Mouse (Mus musculus): Measurements from ENCODE around the gene Hoxa11. TPM values are rescaled to one million over a fixed set of nuclear protein-coding genes. Genes with fewer than 3 reads are reported as not detected.

Hoxa11 gene
- polyA plus RNA-seq, 1 experiment = not detected

DNA sequence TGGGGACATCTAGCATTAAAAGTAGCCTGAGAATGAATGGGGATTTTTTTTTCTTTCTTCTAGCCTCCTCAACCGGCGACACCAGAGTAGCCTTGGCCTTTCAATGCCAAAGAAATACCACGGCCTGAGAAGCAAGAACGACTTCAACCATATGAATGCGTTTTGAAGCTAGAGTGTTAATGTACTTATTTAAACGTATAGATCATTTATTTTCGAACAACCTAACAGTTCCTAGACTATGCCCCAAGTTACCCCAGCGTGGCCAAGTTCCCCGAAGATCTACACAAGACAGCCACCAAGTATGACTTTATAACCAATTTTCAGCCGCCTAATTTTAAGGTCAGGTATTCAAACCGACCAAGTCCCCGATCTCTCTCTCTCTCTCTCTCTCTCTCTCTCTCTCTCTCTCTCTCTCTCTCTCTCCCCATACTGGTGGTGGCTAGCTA is 24.7 kb downstream of the Hoxa11 start:
- WGBS = 6% methylated on average over 12 of the region's 12 CpGs
- no peak overlapping the region for H3K27ac ChIP-seq (ENCODE audit: control insufficient read depth, insufficient read depth, low read length)
- peaks cover 11% of the 10 kb centered on the region for H3K4me1 ChIP-seq (replicated peaks; ENCODE audit: control insufficient read depth, insufficient read depth, low read length)
- TF ChIP-seq CTCF (IDR thresholded peaks at IDR 0.05; ENCODE audit: borderline replicate concordance, control insufficient read depth, extremely low read depth, insufficient read depth, low read length, poor library complexity) (no peak), POLR2A (IDR thresholded peaks at IDR 0.05; ENCODE audit: control insufficient read depth, extremely low read depth, insufficient read depth, low read length, poor library complexity) (no peak)
- H3K27me3 ChIP-seq (ENCODE audit: control insufficient read depth, insufficient read depth, low read length) = peaks cover 31% of the 10 kb centered on the region
- DNase-seq = no peak
- H3K36me3 ChIP-seq (ENCODE audit: control insufficient read depth, insufficient read depth, low read length) = no peaks in the 10 kb centered on the region
- peak overlapping the region; percentile 73 for H3K4me3 ChIP-seq (ENCODE audit: control insufficient read depth, insufficient read depth, low read length)

DNA sequence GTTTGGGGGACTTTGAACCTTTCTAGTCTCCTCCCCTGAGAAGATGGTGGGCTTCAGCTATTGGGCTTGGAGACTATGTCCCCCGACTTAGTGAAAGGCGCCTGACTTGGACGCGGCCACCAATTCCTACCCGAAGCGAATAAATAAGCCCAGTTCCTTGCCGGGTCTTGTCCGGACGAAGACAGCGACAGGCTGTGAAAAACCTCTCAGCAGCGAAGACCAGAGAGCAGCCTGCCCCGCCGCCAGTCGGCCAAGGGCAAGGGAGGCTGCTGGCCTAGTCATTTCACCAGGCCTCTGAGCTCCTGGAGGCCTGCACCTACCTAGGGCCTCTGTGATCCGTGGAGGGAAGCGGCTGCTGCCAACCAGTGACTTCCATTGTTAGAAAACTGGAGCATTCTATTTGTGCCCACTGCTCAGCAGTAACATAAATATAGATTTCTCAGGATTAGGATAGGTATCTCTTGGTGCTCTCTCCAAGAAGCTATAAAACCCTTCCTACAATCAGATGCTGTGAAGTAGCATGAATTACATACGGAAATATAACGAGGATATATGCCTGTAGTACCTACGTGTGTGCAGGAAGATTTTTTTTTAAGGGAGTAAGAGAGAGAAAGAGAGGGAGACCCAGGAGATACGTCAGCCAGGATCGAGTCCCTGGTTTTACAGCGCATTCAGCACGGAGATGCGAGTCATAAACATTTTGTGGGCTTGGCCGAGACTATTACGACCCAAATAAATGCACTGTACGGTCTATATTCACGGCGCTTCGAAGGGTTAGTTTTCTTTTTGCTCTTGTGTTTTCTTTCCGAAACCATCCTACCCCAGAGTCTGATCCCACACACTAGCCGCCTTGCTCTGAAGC is 25.4 kb downstream of the Hoxa11 start:
- TF ChIP-seq POLR2A (IDR thresholded peaks at IDR 0.05; ENCODE audit: control insufficient read depth, extremely low read depth, insufficient read depth, low read length, poor library complexity) (no peak), CTCF (IDR thresholded peaks at IDR 0.05; ENCODE audit: borderline replicate concordance, control insufficient read depth, extremely low read depth, insufficient read depth, low read length, poor library complexity) (no peak)
- H3K27me3 ChIP-seq (ENCODE audit: control insufficient read depth, insufficient read depth, low read length) = peaks cover 27% of the 10 kb centered on the region
- no peak for DNase-seq
- WGBS = 32% methylated on average over 32 of the region's 32 CpGs
- peaks cover 11% of the 10 kb centered on the region for H3K4me1 ChIP-seq (replicated peaks; ENCODE audit: control insufficient read depth, insufficient read depth, low read length)
- H3K36me3 ChIP-seq (ENCODE audit: control insufficient read depth, insufficient read depth, low read length) = no peaks in the 10 kb centered on the region
- no peak overlapping the region for H3K27ac ChIP-seq (ENCODE audit: control insufficient read depth, insufficient read depth, low read length)
- H3K4me3 ChIP-seq (ENCODE audit: control insufficient read depth, insufficient read depth, low read length) = no peak overlapping the region

DNA sequence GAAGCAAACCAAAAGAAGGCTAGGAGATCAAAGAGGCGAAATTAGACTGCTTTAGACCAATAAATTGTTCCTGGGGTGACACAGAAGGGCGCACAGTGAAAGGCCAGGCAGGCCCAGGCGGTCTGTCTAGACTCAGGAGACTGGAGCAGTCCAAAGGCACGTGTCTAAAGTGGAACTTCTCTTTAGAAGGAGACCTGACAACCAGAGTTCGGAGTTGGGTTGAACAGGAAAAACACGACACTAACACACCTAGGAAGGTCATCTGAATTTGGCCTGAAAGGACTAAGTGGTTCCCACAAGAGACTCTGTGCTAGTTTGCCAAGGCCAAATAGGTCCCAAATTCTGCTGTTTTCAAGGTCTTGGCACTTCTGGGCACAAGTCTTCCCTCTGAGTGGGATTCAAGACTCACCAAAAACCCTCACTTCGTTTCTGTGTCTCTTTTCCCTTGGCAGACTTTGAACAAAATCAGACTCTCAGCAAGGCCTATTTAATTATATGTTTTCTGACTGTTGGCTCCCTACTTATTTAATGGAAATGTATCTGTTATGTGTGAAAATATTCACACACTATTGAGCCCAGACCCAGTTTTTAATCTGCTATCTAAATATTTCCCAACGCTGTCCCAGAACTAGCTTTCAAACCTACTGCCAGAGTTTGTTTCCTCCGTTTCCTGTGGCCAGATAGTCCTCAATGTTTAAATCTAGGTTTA is 26.2 kb downstream of the Hoxa11 start:
- no peak overlapping the region for H3K27ac ChIP-seq (ENCODE audit: control insufficient read depth, insufficient read depth, low read length)
- 87% methylated on average over 9 of the region's 9 CpGs for WGBS
- H3K36me3 ChIP-seq (ENCODE audit: control insufficient read depth, insufficient read depth, low read length) = no peaks in the 10 kb centered on the region
- TF ChIP-seq CTCF (IDR thresholded peaks at IDR 0.05; ENCODE audit: borderline replicate concordance, control insufficient read depth, extremely low read depth, insufficient read depth, low read length, poor library complexity) (no peak), POLR2A (IDR thresholded peaks at IDR 0.05; ENCODE audit: control insufficient read depth, extremely low read depth, insufficient read depth, low read length, poor library complexity) (no peak)
- peaks cover 25% of the 10 kb centered on the region for H3K27me3 ChIP-seq (ENCODE audit: control insufficient read depth, insufficient read depth, low read length)
- H3K4me1 ChIP-seq (replicated peaks; ENCODE audit: control insufficient read depth, insufficient read depth, low read length) = peaks cover 11% of the 10 kb centered on the region
- no peak overlapping the region for H3K4me3 ChIP-seq (ENCODE audit: control insufficient read depth, insufficient read depth, low read length)
- no peak for DNase-seq

DNA sequence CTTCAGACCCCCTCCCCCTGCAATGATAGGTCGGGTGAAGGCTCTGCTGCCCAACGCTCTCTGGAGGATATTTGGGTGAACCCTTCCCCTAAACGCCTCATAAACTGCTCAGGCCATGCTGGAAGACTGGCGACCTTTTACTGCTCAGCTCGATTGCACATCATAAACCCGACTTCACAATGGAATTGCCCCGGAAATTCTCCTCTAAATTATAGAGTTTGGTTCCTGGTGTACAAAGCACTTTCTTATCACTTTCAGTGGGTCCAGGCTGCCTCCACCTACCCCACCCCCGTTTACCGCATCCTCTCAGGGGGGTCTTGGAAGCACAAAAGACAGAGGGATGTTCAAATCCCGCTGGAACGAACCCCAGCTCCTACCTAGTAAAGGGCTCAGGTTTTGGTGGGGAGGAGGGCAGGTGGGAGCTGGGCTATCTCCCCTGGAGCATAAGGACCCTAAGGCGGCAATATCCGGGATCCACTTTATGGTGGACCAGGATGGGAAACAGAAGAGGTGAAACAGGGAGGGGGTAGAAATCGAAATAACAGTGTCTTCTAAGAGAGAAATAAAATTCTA is 26.9 kb downstream of the Hoxa11 start:
- H3K4me1 ChIP-seq (replicated peaks; ENCODE audit: control insufficient read depth, insufficient read depth, low read length) = peaks cover 11% of the 10 kb centered on the region
- no peak for DNase-seq
- no peak overlapping the region for H3K4me3 ChIP-seq (ENCODE audit: control insufficient read depth, insufficient read depth, low read length)
- TF ChIP-seq POLR2A (IDR thresholded peaks at IDR 0.05; ENCODE audit: control insufficient read depth, extremely low read depth, insufficient read depth, low read length, poor library complexity) (no peak), CTCF (IDR thresholded peaks at IDR 0.05; ENCODE audit: borderline replicate concordance, control insufficient read depth, extremely low read depth, insufficient read depth, low read length, poor library complexity) (no peak)
- peaks cover 25% of the 10 kb centered on the region for H3K27me3 ChIP-seq (ENCODE audit: control insufficient read depth, insufficient read depth, low read length)
- H3K27ac ChIP-seq (ENCODE audit: control insufficient read depth, insufficient read depth, low read length) = no peak overlapping the region
- WGBS = 64% methylated on average over 14 of the region's 14 CpGs
- no peaks in the 10 kb centered on the region for H3K36me3 ChIP-seq (ENCODE audit: control insufficient read depth, insufficient read depth, low read length)

DNA sequence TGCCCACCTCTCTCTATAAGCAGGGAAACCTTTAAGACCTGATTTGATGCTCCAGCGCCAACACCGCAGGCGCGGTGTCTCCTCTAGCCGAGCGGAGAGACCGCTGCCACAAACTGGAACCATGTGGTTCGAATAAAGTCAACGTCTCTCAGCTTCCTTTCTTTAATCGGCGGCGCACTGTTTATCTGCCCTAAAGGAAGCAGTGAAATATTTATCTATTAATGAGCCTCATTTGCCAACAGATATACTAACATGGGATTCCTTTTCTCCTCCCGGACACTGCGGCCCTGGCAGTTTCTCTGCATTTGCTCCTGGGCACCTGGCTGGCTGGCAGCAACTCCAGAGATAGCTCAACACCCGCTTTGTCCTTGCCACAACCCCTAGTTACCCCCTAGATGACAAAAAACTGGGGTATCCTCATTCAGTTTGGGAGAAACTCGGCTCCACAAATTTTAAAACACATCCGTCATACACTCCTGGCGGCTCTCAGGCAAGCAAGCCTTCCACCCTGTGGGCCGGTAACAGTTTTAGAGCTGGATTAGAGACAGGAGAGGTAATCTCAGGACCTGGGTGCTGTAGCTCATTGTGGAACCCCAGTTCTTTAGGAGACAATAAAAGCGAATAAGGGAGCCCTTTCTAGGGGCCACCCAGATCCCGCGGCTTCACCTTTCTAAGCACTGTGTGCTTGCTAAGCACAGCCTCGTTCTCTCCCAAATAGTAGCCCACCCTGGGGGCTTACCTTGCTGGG is 27.5 kb downstream of the Hoxa11 start:
- peaks cover 27% of the 10 kb centered on the region for H3K27me3 ChIP-seq (ENCODE audit: control insufficient read depth, insufficient read depth, low read length)
- WGBS = 27% methylated on average over 23 of the region's 23 CpGs
- no peak overlapping the region for H3K27ac ChIP-seq (ENCODE audit: control insufficient read depth, insufficient read depth, low read length)
- no peak for DNase-seq
- H3K4me1 ChIP-seq (replicated peaks; ENCODE audit: control insufficient read depth, insufficient read depth, low read length) = peaks cover 12% of the 10 kb centered on the region
- H3K36me3 ChIP-seq (ENCODE audit: control insufficient read depth, insufficient read depth, low read length) = no peaks in the 10 kb centered on the region
- TF ChIP-seq POLR2A (IDR thresholded peaks at IDR 0.05; ENCODE audit: control insufficient read depth, extremely low read depth, insufficient read depth, low read length, poor library complexity) = no peak
- no peak for TF ChIP-seq CTCF (IDR thresholded peaks at IDR 0.05; ENCODE audit: borderline replicate concordance, control insufficient read depth, extremely low read depth, insufficient read depth, low read length, poor library complexity)
- peak overlapping the region; percentile 58 for H3K4me3 ChIP-seq (ENCODE audit: control insufficient read depth, insufficient read depth, low read length)

DNA sequence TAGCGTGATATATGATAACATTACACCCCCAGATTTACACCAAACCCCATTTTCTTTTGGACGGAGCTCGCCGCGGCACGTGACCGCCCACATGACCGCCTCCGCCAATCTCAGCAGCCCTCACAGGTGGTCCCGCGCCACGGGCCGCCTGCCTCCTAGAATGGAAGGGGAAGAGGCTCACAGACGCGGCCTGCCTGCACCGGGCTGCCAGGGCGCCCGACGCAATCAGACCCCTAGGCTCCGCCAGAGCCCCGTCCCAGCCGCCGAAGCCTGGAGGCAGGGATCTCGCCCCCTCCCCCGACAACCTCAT is 28.2 kb downstream of the Hoxa11 start:
- no peaks in the 10 kb centered on the region for H3K36me3 ChIP-seq (ENCODE audit: control insufficient read depth, insufficient read depth, low read length)
- H3K4me3 ChIP-seq (ENCODE audit: control insufficient read depth, insufficient read depth, low read length) = peak overlapping the region; percentile 58
- peak; percentile 67 for DNase-seq
- WGBS = under 1% methylated on average over 25 of the region's 25 CpGs
- peaks cover 18% of the 10 kb centered on the region for H3K4me1 ChIP-seq (replicated peaks; ENCODE audit: control insufficient read depth, insufficient read depth, low read length)
- peaks cover 27% of the 10 kb centered on the region for H3K27me3 ChIP-seq (ENCODE audit: control insufficient read depth, insufficient read depth, low read length)
- no peak for TF ChIP-seq POLR2A (IDR thresholded peaks at IDR 0.05; ENCODE audit: control insufficient read depth, extremely low read depth, insufficient read depth, low read length, poor library complexity)
- no peak for TF ChIP-seq CTCF (IDR thresholded peaks at IDR 0.05; ENCODE audit: borderline replicate concordance, control insufficient read depth, extremely low read depth, insufficient read depth, low read length, poor library complexity)
- H3K27ac ChIP-seq (ENCODE audit: control insufficient read depth, insufficient read depth, low read length) = no peak overlapping the region

Data from thymus, adult 2 months (tissue).